Mouse (Mus musculus): ENCODE measurements around the gene Trip6. TPM values are rescaled to one million over a fixed set of nuclear protein-coding genes. Genes with fewer than 3 reads are reported as not detected.

Trip6 gene
- polyA plus RNA-seq (2017; shearing (Covaris generic)): 9.0 TPM

DNA sequence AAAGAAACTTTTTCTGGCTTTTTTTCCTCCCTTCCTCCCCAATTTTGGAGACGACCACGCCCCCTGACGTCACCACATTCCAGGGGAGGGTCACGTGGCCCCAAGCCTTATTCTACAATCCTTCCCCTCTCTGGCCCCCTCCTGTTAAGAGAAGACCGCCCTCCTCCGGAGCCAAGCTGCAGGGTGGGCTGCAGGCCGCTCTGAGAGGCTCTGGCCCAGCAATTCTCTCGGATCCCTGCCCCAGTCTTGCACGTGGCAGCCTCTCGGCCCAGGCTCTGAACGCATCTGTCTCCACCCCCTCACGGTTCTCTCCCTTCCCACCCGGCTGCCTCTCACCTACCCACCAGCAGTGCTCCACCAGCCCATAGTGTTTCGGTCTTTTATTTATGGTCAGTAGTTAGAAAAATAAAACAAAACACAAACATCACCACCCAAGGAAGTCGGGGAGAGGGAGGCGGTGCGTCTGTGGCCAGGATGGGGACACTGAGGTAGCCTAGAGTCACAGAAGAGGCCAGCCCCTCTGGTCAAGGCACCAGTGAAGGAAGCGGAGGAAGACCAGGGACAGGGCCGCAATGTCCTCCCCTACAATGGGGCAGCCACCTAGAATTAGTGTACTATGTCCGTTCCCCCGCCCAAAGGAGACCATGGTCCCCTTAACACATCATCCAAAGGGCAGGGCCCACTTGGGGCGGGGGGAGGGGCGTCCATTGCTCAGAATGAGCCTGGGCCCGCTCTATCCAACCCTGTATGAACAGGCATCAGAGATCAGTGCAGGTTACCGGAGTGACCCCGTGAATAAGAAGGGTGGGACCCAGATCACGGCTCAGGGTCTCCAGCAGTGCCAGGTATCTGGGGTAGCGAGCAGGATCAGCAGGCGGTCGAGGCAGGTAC is at the start of gene Trip6:
Trip6 (minus strand) TSS at position 212 of the 891 bp plus-strand sequence.

GRCm38 (mm10) chr5:137349384-137350204 is 35.4 kb upstream of the Trip6 start, which contains the start of gene Ephb4:
Gene Ephb4 (plus strand): TSS chr5:137350109.

DNA sequence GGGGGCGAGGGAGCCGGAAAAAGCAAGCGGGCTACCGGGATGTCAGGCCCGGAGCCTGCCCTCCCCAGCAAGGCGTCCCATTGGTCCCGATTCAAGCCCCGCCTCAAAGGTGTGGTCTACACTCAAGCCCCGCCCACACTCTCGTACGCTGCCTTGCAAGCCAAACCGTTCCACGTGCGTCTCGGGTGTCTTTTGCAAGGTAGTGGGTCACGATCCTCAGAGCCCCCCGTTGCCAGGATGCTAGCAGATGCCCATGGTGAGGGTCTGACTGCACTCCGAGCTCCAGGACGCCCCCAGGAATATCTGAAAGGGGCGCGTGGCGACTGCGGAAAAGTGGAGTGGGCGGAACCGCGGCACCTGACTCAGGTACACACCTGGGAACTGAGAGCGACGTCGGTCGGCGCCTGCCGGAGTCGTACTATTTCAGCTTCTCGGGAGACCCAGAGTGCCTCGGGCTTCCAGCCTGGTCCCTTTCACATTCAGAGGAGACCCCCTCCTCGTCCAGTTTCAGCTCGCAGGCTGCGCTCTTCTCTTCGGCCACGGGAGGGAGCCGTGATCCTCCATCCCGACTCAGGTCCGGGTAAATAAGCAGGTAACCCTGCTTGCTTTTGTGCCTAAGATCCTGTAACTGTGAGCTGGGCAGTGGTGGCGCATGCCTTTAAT is 19.4 kb upstream of the Trip6 start, which contains the start of gene Slc12a9:
Slc12a9 (minus strand) TSS at position 86 of the 663 bp plus-strand sequence.

GRCm38 (mm10) chr5:137307071-137307912 is 6.9 kb downstream of the Trip6 start, which contains the start of gene Srrt:
Gene Srrt (minus strand): TSS chr5:137307674.

GRCm38 (mm10) chr5:137293839-137294743 is 20.1 kb downstream of the Trip6 start, which contains the start of gene Ufsp1:
Gene Ufsp1 (plus strand): TSS chr5:137294629.

GRCm38 (mm10) chr5:137287032-137287952 is 26.9 kb downstream of the Trip6 start, which contains the start of gene Ache:
Gene Ache (plus strand): TSS chr5:137287519.

Other genes starting within 250 kb of the Trip6 start
- gene Serpine1, start 242.1 kb downstream of the Trip6 start, polyA plus RNA-seq (2017; shearing (Covaris generic)): not detected
- gene Trim56, start 198.2 kb downstream of the Trip6 start, polyA plus RNA-seq (2017; shearing (Covaris generic)): 18.8 TPM
- not detected for gene Muc3, start 165.1 kb downstream of the Trip6 start, polyA plus RNA-seq (2017; shearing (Covaris generic))
- gene Muc3a, start 102.0 kb downstream of the Trip6 start, polyA plus RNA-seq (2017; shearing (Covaris generic)): 2.4 TPM
- 0.51 TPM for gene Ache, start 26.9 kb downstream of the Trip6 start, polyA plus RNA-seq (2017; shearing (Covaris generic))
- gene Ufsp1, start 19.8 kb downstream of the Trip6 start, polyA plus RNA-seq (2017; shearing (Covaris generic)): 1.8 TPM
- 108 TPM for gene Srrt, start 6.7 kb downstream of the Trip6 start, polyA plus RNA-seq (2017; shearing (Covaris generic))
- 28.5 TPM for gene Slc12a9, start 19.2 kb upstream of the Trip6 start, polyA plus RNA-seq (2017; shearing (Covaris generic))
- not detected for gene Ephb4, start 35.7 kb upstream of the Trip6 start, polyA plus RNA-seq (2017; shearing (Covaris generic))
- 0.67 TPM for gene Zan, start 162.7 kb upstream of the Trip6 start, polyA plus RNA-seq (2017; shearing (Covaris generic))
- gene Pop7, start 188.1 kb upstream of the Trip6 start, polyA plus RNA-seq (2017; shearing (Covaris generic)): 48.1 TPM
- 3.9 TPM for gene Gigyf1, start 204.1 kb upstream of the Trip6 start, polyA plus RNA-seq (2017; shearing (Covaris generic))
- gene Epo, start 218.8 kb upstream of the Trip6 start, polyA plus RNA-seq (2017; shearing (Covaris generic)): not detected
- gene Gnb2, start 219.1 kb upstream of the Trip6 start, polyA plus RNA-seq (2017; shearing (Covaris generic)): 205 TPM
- gene Actl6b, start 239.1 kb upstream of the Trip6 start, polyA plus RNA-seq (2017; shearing (Covaris generic)): not detected